ENCODE assay signal across 12 mouse cellular contexts in the genomic region with DNA sequence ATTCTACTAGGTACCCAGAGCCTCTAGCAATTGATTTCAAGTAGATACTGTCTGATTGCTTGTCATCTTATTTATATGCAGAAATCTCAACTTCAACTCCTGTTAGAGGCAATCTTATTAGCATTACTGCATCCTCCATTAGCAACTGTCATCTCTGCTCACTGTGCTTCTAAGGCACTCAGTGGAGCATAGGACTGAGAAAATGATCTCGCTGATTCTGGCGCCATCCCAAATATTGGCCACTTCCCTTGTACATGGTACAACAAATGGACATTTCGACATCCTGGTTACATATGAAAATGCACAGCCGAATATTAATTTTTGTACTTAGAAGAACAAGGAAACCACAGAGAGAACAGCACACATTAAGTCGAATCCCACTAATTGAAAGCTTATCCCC.
"Had no signal": no experiment of that assay in that cellular context is flagged by ENCODE, and none has a peak within 500 bp of the region (broad histone marks: within the 10 kb centered on the region; RNA-seq: fewer than 3 reads in every experiment).

No protein-coding gene starts in this region.

- H3K36me3 ChIP-seq: kidney, embryonic 15.5 days; limb, embryonic 15.5 days; liver, embryonic 12.5 days; lung, embryonic 15.5 days; neural tube, embryonic 13.5 days had no signal

- H3K9ac ChIP-seq: kidney, embryonic 15.5 days; limb, embryonic 15.5 days; liver, embryonic 12.5 days; lung, embryonic 15.5 days; neural tube, embryonic 13.5 days had no signal

- ATAC-seq: liver, embryonic 12.5 days had no signal

- H3K9me3 ChIP-seq: kidney, embryonic 15.5 days; limb, embryonic 15.5 days; liver, embryonic 12.5 days; lung, embryonic 15.5 days; neural tube, embryonic 13.5 days had no signal

- H3K4me1 ChIP-seq: kidney, embryonic 15.5 days; limb, embryonic 15.5 days; liver, embryonic 12.5 days; lung, embryonic 15.5 days; neural tube, embryonic 13.5 days had no signal

- H3K4me2 ChIP-seq: kidney, embryonic 15.5 days; limb, embryonic 15.5 days; liver, embryonic 12.5 days; lung, embryonic 15.5 days; neural tube, embryonic 13.5 days had no signal

- H3K27me3 ChIP-seq: kidney, embryonic 15.5 days; limb, embryonic 15.5 days; liver, embryonic 12.5 days; lung, embryonic 15.5 days; neural tube, embryonic 13.5 days had no signal

- H3K4me3 ChIP-seq: kidney, embryonic 15.5 days; left cerebral cortex, adult 2 months; limb, embryonic 15.5 days; liver, embryonic 12.5 days; lung, embryonic 15.5 days; neural tube, embryonic 13.5 days had no signal

- DNase-seq: kidney, postnatal 14 days; retina, postnatal 1 day; right cerebral cortex, postnatal 4 days; spleen, adult 18-20 months; thymus, adult 18-20 months; thymus, postnatal 14 days had no signal

- H3K27ac ChIP-seq: kidney, embryonic 15.5 days; left cerebral cortex, adult 2 months; limb, embryonic 15.5 days; liver, embryonic 12.5 days; lung, embryonic 15.5 days; neural tube, embryonic 13.5 days had no signal
